Mouse (Mus musculus) kidney, postnatal 10 days (tissue): ENCODE results near the gene Rbms2.
"Not testable (repeated sequence)": the region's sequence is repeated elsewhere in the genome, so short reads cannot be mapped to it uniquely, and the experiment has no call there.

ENCODE experiments used
- DNase-seq: peaks from one replicate; pipeline ENCODE4 v3.0.0; 2021; ENCODE audit warnings: mixed read lengths

Rbms2 gene

DNA sequence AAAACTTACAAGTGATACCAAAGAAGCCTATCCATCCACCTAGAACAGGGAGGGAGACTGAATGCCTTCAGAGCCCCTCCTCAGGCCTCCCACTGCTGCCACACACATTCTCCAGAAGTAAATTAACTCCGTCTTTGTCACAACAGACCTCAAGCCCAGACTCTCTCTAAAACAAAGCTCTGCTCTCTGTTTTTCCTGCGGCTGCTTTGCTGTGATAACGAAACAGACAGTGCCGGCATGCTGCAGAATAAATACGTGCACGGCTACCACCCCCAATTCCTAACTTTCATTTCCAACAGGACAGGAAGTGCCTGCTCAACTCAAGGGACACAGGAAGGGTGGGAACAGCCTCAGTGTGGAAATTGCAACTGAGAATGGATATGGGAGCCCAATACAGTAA is at the start of gene Rbms2:
Gene Rbms2 (minus strand): TSS at position 309 of the 400 bp plus-strand sequence.
- DNase-seq = peak; percentile 53

GRCm38 (mm10) chr10:128228009-128228408 is 47.9 kb upstream of the Rbms2 start:
- DNase-seq = no peak

DNA sequence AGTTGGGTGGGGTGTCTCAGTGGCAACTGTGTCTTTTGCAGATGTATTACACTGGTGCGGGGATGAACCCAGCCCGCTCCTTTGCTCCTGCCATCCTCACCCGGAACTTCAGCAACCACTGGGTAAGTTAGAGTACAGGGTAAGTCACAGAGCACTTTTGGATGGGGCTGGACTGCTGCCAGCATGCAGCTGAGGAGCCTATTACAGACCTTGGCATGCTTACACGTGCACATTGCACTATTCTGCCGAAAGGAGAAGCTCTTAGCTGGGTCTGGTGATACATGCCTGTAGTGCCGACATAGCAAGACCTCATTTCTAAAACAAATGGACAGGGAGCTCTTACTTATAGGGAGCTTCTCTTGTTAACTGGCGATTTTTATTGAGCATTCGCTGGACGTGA is 47.5 kb upstream of the Rbms2 start:
- DNase-seq = no peak

GRCm38 (mm10) chr10:128225538-128225937 is 45.4 kb upstream of the Rbms2 start, which contains the start of gene Mip:
Gene Mip (plus strand): TSS chr10:128225838.
- no peak for DNase-seq

DNA sequence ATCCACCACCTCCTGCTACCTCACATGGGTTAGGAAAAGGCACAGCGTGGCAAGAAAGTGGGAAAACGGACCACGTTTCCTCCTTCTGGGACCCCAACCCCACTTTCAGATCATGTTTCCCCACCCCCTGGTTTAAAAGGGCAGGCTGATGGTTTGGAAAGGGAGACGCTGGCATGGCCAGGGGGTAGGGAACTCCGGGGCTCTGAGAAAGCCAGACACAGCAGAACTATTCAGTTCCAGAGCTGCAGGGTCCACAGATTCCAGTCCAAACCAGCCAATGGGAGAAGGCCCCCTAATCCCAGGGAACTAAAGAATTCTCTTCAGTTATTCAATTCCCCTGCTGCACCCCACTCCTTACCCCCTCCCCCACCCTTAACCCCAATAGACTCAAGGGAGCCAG is 45.0 kb upstream of the Rbms2 start:
- DNase-seq = no peak

GRCm38 (mm10) chr10:128221533-128222286 is 41.6 kb upstream of the Rbms2 start:
- no peak for DNase-seq

DNA sequence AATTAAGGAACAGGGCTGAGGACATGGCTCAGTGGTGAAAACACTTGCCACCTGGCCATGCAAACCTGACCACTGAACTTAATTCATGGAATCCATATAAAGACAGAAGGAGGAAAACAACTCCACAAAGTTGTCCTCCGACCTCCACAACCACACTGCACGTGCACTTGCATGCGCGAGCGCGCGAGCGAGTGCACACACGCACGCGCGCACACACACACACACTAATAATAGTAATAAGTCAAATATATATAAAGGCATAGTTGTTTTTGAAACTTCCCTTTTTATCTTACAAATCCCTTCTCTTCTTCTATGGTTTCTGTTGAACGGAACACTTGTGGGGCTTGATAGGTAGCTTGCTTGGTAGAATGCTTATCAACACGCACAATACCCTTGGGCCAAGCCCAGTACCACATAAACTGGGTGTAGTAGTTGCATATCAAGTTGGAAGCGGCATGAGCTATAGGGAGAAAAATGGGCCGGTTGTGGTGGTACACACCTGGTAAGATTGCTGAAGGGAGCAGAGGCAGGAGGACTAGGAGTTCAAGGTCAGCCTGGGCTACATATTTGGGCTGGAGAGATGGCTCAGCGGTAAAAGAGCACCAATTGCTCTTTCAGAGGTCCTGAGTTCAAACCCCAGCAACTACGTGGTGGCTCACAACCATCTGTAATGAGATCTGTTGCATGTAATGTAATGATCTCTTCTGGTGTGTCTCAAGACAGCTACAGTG is 38.5 kb upstream of the Rbms2 start:
- DNase-seq = no peak

DNA sequence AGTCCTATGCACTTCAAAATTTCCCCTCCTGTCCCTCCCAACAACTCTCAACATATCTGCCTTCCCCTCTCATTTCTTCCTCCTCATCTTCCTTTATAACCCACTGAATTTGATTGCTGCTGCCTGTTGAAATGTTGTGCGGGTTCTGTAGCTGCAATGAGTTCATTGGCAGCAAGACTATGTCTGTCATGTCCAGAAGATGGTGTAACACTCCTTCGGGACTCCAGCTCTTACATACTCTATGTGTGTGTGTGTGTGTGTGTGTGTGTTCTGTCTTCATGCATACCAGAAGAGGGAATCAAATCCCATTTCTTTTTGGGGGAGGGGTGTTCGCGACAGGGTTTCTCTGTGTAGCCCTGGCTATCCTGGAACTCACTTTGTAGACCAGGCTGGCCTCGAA is 34.9 kb upstream of the Rbms2 start:
- DNase-seq = no peak

DNA sequence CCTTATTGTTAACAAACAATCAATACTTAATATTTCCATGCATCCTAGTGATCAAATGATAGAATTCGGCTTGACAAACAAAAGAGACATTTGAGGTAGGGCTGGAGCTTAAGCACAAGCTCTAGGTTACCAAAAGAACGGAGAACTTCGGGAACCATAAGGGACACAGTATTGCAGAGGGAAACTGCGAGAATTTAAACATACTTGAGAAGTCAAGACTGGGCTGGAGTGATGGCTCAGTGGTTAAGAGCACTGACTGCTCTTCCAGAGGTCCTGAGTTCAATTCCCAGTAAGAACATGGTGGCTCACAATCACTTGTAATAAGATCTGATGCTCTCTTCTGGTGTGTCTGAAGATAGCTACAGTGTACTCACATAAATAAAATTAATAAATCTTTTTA is 34.0 kb upstream of the Rbms2 start:
- not testable (repeated sequence) for DNase-seq

DNA sequence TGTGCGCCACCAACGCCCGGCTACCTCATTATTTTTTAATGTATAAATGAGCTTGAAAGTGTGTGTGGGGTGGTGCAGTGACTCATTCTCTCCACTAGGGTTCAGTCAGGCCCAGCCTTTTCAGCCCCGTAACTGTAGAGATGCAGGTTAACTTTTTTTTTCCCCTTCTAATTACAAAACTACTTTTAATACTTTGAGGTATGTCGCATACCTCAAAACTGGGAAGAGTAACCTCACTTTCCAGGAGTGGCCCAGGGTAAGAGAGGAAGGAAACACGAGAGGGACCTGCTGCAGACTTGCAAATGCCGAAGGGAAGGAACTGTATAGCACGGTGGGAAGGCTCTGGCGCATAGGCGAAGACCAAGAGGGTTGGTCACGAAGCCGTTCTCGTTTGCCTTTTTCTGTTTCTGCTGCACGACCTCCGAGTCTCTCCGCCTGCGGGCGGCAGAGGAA is 32.8 kb upstream of the Rbms2 start:
- DNase-seq = peak; percentile 81

GRCm38 (mm10) chr10:128212148-128212547 is 32.1 kb upstream of the Rbms2 start:
- no peak for DNase-seq

DNA sequence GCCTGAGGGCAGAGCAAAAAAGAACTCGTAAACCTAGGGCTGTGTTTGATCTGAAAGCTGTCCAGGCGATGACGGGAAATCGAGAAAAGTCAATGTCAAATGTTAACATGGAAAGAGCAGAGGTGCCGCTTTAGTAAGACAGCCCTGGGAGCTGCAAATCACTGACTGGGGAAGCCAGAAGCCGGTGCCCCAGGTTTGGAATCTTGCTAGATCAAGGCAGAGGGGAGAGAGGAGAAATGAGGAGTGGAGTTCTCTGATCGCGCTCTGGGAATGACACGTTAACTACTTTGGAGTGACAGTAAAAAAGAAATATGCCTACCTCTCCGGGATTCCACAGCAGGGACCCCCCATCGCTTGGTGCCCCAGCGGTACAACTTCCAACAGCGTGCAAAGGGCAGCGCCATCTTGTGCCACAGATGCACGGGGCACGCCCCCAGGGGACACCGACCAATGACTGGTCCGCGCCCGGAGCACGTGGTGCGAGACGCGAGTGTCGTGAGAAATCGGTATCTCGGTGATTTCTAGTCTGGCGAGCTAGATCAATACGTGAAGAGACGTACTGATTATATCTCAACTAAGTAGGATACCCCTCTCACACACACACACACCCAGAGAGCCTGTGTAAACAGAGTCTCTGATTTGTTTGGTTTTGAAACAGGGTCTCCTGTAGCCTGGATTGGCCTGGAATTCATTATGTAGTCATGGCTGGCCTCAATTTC is 31.5 kb upstream of the Rbms2 start, which contains the start of gene Spryd4:
Gene Spryd4 (minus strand): TSS at position 418 of the 719 bp plus-strand sequence.
- DNase-seq = peak; percentile 95

DNA sequence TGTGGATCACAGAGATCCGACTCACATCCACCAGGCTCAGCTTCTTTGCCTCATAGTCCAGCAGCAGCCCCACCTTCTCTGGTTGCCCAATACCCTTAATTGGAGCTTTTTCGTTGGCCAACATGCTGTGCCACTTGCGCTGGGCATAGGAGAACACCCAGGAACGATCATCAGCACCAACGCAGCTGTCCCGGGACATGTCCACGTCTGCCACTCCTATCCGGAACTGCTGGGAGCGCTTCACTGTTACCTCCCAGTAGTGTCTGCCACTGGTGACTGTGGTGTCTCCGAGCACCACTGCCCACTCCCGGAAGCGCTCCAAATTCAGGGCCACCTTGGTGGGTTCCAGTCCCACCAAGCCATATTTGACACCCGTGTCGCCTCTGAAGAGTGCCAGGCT is 30.9 kb upstream of the Rbms2 start:
- peak; percentile 21 for DNase-seq

DNA sequence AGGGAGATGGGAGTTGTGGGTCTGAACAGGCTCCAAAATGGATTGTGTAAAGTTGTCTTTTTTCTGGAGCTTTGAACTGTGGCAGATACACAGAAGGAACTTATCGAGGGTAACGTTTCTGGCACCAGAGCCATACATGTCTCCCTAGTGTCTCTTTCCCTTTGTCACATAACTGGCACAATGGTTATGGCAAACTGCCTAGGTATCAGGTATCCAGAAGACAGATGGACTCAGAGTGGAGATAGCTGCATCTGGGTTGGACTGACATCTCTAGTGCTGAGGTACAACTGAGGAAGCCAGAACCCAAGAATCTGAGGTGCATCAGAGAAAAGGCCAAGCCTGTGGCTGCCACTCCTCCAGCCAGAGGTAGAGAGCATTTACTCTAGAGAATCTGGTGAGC is 30.0 kb upstream of the Rbms2 start:
- DNase-seq = no peak

GRCm38 (mm10) chr10:128209311-128210009 is 29.4 kb upstream of the Rbms2 start:
- DNase-seq = no peak

DNA sequence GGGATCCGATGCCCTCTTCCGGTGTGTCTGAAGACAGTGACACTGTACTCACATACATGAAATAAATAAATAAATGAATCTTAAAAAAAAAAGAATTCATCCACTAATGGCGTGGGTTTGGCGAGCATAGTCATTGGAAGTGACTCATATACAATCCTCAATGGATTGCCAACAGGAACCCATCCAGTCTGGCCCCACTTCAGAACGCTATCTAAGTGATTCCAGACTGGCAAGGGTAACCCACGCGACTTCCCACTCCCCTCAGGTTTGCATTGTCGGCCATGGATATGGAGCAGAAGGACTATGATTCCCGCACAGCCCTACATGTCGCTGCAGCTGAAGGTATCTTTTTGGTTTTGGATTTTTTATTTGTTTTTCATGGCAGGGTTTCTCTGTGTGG is 28.2 kb upstream of the Rbms2 start:
- no peak for DNase-seq

- no peak for DNase-seq
Observed at GRCm38 (mm10) chr10:128204941-128205340, 24.8 kb upstream of the Rbms2 start.

GRCm38 (mm10) chr10:128201856-128202255 is 21.8 kb upstream of the Rbms2 start:
- no peak for DNase-seq

DNA sequence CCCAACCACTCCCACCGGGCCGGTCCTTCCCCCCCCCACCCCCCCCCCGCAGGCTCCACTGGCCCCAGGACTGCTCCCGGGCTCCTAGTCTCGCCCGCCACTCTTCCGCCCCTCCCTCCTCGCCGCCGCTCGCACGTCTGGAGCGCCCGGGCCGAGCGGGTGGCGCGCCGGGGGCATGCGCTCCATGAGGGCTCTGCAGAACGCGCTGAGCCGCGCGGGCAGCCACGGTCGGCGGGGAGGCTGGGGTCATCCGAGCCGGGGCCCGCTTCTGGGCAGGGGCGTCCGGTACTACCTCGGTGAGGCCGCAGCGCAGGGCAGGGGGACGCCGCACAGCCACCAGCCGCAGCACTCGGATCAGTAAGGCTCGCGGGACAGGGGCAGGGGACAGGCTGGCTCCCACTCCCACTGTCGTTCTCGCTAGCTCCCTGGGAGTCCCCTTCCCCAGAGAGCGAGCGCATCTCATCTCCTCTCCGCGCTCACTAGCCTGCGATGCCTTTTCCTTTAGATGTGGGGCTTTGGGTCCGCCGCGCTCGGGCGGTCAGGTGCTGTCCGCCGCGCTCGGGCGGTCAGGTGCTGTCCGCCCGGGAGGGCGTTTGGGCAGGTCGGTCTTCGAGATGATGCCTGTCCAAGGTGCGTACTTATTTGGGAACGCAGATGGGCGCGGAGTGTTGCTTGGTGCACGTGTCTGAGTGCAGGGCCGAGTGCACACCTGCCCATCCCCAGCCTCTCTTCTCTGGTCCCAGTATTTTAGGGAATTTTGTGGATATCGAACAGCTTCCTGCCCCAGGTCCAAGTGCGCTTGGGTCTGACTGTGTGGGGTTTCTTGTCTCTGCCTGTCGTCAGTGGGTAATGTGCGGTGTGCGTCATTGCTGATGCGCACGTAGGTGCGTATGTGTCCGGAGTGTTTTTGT is 14.7 kb upstream of the Rbms2 start:
- no peak for DNase-seq

- peak; percentile 98 for DNase-seq
Observed at GRCm38 (mm10) chr10:128194024-128194550, 14.0 kb upstream of the Rbms2 start, which contains the start of gene Gls2. Gene Gls2 (plus strand): TSS chr10:128194457.

DNA sequence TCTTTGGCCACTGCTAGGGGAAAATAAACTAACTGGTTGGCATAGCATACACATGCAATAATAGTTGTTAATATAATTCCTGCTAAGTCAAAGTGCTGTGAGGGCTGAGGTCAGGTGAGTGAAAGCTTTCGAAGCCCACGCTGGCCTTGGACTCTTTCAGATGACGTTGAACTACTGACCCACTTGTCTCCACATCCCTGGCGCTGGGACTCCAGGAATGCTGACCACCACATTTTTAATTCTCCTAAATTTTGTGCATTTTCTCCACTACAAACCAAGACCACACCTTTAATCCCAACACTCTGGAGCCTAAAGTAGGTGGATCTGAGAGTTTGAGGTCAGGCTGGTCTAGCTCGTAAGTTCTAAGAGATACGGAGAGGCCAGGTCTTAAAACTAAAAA is 13.0 kb upstream of the Rbms2 start:
- no peak for DNase-seq
